Mouse (Mus musculus): ENCODE measurements at regions not wholly inside any gene's neighbourhood (a gene's known extent, or its start where the extent isn't known, plus 50 kb on each side); places are given as distances from the start of the nearest gene placed in this dataset.

- TF ChIP-seq ZNF384 (IDR thresholded peaks at IDR 0.05; ENCODE audit: low read depth, low read length) (0 out of 2 replicates have a peak, but pooled peaks have one; percentile 8), GABPA (IDR thresholded peaks at IDR 0.05; ENCODE audit: low read depth, low read length) (no peak), MYC (IDR thresholded peaks at IDR 0.05; ENCODE audit: low read depth, low read length) (peak; percentile 87), UBTF (IDR thresholded peaks at IDR 0.05; ENCODE audit: borderline replicate concordance, insufficient read depth, low read depth, low read length) (no peak), CHD2 (IDR thresholded peaks at IDR 0.05; ENCODE audit: low read length) (no peak)
Measured at GRCm38 (mm10) chr16:78200044-78200830, 101.1 kb upstream of the Cxadr start (continued).

- TF ChIP-seq ETS1 (IDR thresholded peaks at IDR 0.05; ENCODE audit: low read depth, low read length) (0 out of 2 replicates have a peak, but pooled peaks have one; percentile 11), BHLHE40 (IDR thresholded peaks at IDR 0.05; ENCODE audit: borderline replicate concordance, low read depth, low read length) (no peak), USF1 (IDR thresholded peaks at IDR 0.05; ENCODE audit: low read depth, low read length) (peak; percentile 39; the same call in 1 of the 2 replicates)
- peak overlapping the region; percentile 76 for H3K9ac ChIP-seq (ENCODE audit: control insufficient read depth, low read depth, low read length, poor library complexity, severe bottlenecking)
- peaks cover 0 to 9% of the 10 kb centered on the region in 2 experiments; a peak in 2 of 4 replicates for H3K4me1 ChIP-seq (ENCODE audit: control insufficient read depth in 1 of 2, insufficient read depth in 2 of 2, low read length in 2 of 2)
- H3K4me3 ChIP-seq (ENCODE audit: control insufficient read depth in 1 of 2, insufficient read depth in 1 of 2, low read depth in 2 of 2, low read length in 2 of 2) = peak overlapping the region; percentile 51 to 52
- H3K79me2 ChIP-seq (ENCODE audit: control insufficient read depth, insufficient read depth, low read length, poor library complexity) = no peaks in the 10 kb centered on the region
- H3K27me3 ChIP-seq (ENCODE audit: control insufficient read depth in 1 of 2, insufficient read depth in 2 of 2, low read length in 2 of 2) = no peaks in the 10 kb centered on the region; a peak in 1 of 4 replicates
- H3K27ac ChIP-seq (ENCODE audit: control insufficient read depth, low read depth, low read length) = peak overlapping the region; percentile 27; the same call in 1 of the 2 replicates
- DNase-seq (ENCODE audit: low read depth, low spot score) = peak; percentile 40
- H3K9me3 ChIP-seq (replicated peaks; ENCODE audit: insufficient read depth, low read length) = no peaks in the 10 kb centered on the region
- H3K36me3 ChIP-seq (ENCODE audit: control insufficient read depth in 1 of 2, insufficient read depth in 2 of 2, low read length in 2 of 2) = peaks cover 0 to 7% of the 10 kb centered on the region in 2 experiments; a peak in 2 of 4 replicates
Measured at GRCm38 (mm10) chr16:78199252-78199651, 102.0 kb upstream of the Cxadr start.

- no peaks in the 10 kb centered on the region for H3K9me3 ChIP-seq (replicated peaks; ENCODE audit: insufficient read depth, low read length)
- peak overlapping the region; percentile 76 for H3K9ac ChIP-seq (ENCODE audit: control insufficient read depth, low read depth, low read length, poor library complexity, severe bottlenecking)
- peaks cover 0 to 9% of the 10 kb centered on the region in 2 experiments; a peak in 2 of 4 replicates for H3K4me1 ChIP-seq (ENCODE audit: control insufficient read depth in 1 of 2, insufficient read depth in 2 of 2, low read length in 2 of 2)
- H3K36me3 ChIP-seq (ENCODE audit: control insufficient read depth in 1 of 2, insufficient read depth in 2 of 2, low read length in 2 of 2) = peaks cover 0 to 7% of the 10 kb centered on the region in 2 experiments; a peak in 2 of 4 replicates
- no peaks in the 10 kb centered on the region; a peak in 1 of 4 replicates for H3K27me3 ChIP-seq (ENCODE audit: control insufficient read depth in 1 of 2, insufficient read depth in 2 of 2, low read length in 2 of 2)
- H3K79me2 ChIP-seq (ENCODE audit: control insufficient read depth, insufficient read depth, low read length, poor library complexity) = no peaks in the 10 kb centered on the region
- peak overlapping the region; percentile 56 for H3K27ac ChIP-seq (ENCODE audit: control insufficient read depth, low read depth, low read length)
- TF ChIP-seq MAX (IDR thresholded peaks at IDR 0.05; ENCODE audit: low read length) (peak; percentile 54), ZC3H11A (IDR thresholded peaks at IDR 0.05; ENCODE audit: low read depth, low read length) (peak; percentile 72), POLR2A (IDR thresholded peaks at IDR 0.05; ENCODE audit: control insufficient read depth in 1 of 2, insufficient read depth in 1 of 2, low read depth in 1 of 2, low read length in 2 of 2, poor library complexity in 1 of 2) (no peak), SMC3 (IDR thresholded peaks at IDR 0.05; ENCODE audit: low read depth, low read length) (peak; percentile 69), BHLHE40 (IDR thresholded peaks at IDR 0.05; ENCODE audit: borderline replicate concordance, low read depth, low read length) (no peak), CHD1 (IDR thresholded peaks at IDR 0.05; ENCODE audit: low read depth, low read length) (no peak), GATA1 (IDR thresholded peaks at IDR 0.05; ENCODE audit: low read depth, low read length) (0 out of 2 replicates have a peak, but pooled peaks have one; percentile 2), ETS1 (IDR thresholded peaks at IDR 0.05; ENCODE audit: low read depth, low read length) (0 out of 2 replicates have a peak, but pooled peaks have one; percentile 49), TBP (IDR thresholded peaks at IDR 0.05; ENCODE audit: low read depth, low read length) (peak; percentile 50; the same call in 1 of the 2 replicates), CTCF (IDR thresholded peaks at IDR 0.05 in 2 of 3, conservative IDR thresholded peaks at IDR 0.05 in 1 of 3; ENCODE audit: control insufficient read depth in 1 of 3, insufficient read depth in 1 of 3, low read depth in 2 of 3, low read length in 3 of 3, poor library complexity in 1 of 3, severe bottlenecking in 1 of 3) (peak; percentile 78 to 88 (median 86)), SIN3A (IDR thresholded peaks at IDR 0.05; ENCODE audit: low read length) (peak; percentile 76), MXI1 (IDR thresholded peaks at IDR 0.05; ENCODE audit: low read depth, low read length) (peak; percentile 51), ZNF384 (IDR thresholded peaks at IDR 0.05; ENCODE audit: low read depth, low read length) (peak; percentile 65; the same call in 1 of the 2 replicates), MYC (IDR thresholded peaks at IDR 0.05; ENCODE audit: low read depth, low read length) (peak; percentile 78; the same call in 1 of the 2 replicates), RAD21 (IDR thresholded peaks at IDR 0.05; ENCODE audit: low read depth, low read length) (peak; percentile 78)
- H3K4me3 ChIP-seq (ENCODE audit: control insufficient read depth in 1 of 2, insufficient read depth in 1 of 2, low read depth in 2 of 2, low read length in 2 of 2) = peak overlapping the region; percentile 51 to 52
- peak; percentile 88 for DNase-seq (ENCODE audit: low read depth, low spot score)
Measured at GRCm38 (mm10) chr16:78198642-78199121, 102.6 kb upstream of the Cxadr start.
